Mouse (Mus musculus) cerebellum, adult 2 months (tissue): ENCODE measurements around the gene Rps3.

Experiments
- CTCF ChIP-seq: fragments of 200-500 bp; IDR thresholded peaks from 2 replicates; pipeline ENCODE4 v1.5.1; 2011; ENCODE audit warnings: low read depth, mild to moderate bottlenecking, control low read depth, low read length, moderate library complexity, borderline replicate concordance; ENCODE audit not compliant: insufficient read depth
- POLR2A ChIP-seq: fragments of 200-500 bp; IDR thresholded peaks from 2 replicates; pipeline ENCODE4 v1.6.1; 2011; ENCODE audit warnings: low read length, control low read depth, borderline replicate concordance; ENCODE audit not compliant: insufficient read depth

DNA sequence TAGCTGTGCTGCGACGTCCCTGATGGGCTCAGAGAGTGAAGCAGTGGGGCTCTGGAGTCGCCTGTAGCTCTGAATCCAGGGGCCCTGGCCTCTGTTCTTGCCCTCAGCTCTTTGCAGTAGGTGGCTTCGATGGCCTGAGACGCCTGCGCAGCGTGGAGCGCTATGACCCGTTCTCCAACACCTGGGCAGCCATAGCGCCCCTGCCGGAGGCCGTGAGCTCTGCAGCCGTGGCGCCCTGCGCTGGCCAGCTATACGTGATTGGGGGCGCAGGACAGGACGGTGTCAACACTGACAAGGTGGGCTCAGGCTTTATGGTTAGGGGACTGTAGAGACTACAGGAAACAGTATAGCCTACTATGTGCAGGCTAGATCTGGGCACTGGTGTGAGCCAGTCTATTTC lies 12.0 kb downstream of the Rps3 start:
- TF ChIP-seq CTCF (no peak), POLR2A (no peak)
